Mouse (Mus musculus) MEL (cell line): ENCODE measurements around the gene Igfbp3.

ENCODE experiments used
- BHLHE40 ChIP-seq: IDR thresholded peaks from 2 replicates; pipeline ENCODE4 v1.6.1; 2012; ENCODE audit warnings: low read depth, mild to moderate bottlenecking, inconsistent platforms, low read length, improper control_type of control experiment, borderline replicate concordance
- CTCF ChIP-seq, 3 experiments: IDR thresholded peaks in 2 of 3; conservative IDR thresholded peaks in 1 of 3; 2 replicates each; pipeline ENCODE4 v1.5.1; 2011 to 2012; ENCODE audit warnings: low read length in 3 of 3, low read depth in 2 of 3, mild to moderate bottlenecking in 2 of 3, improper control_type of control experiment in 1 of 3, inconsistent platforms in 1 of 3, mixed read lengths in 1 of 3, moderate library complexity in 1 of 3; ENCODE audit not compliant: control insufficient read depth in 1 of 3, insufficient read depth in 1 of 3, poor library complexity in 1 of 3, severe bottlenecking in 1 of 3
- HCFC1 ChIP-seq: IDR thresholded peaks from 2 replicates; pipeline ENCODE4 v1.6.1; 2012; ENCODE audit warnings: low read depth, mild to moderate bottlenecking, inconsistent platforms, low read length, improper control_type of control experiment, moderate library complexity
- MAFK ChIP-seq: IDR thresholded peaks from 2 replicates; pipeline ENCODE4 v1.6.1; 2011; ENCODE audit warnings: low read depth, mild to moderate bottlenecking, low read length, improper control_type of control experiment, borderline replicate concordance
- MAZ ChIP-seq: IDR thresholded peaks from 2 replicates; pipeline ENCODE4 v1.6.1; 2012; ENCODE audit warnings: low read depth, mild to moderate bottlenecking, inconsistent platforms, low read length, improper control_type of control experiment
- MYB ChIP-seq: IDR thresholded peaks from 2 replicates; pipeline ENCODE4 v1.6.1; 2011; ENCODE audit warnings: mild to moderate bottlenecking, low read depth, low read length, improper control_type of control experiment
- POLR2A ChIP-seq, 2 experiments: IDR thresholded peaks; 2 replicates each; pipeline ENCODE4 v1.6.1; 2011 to 2012; ENCODE audit warnings: low read length in 2 of 2, mild to moderate bottlenecking in 2 of 2, control low read depth in 1 of 2, improper control_type of control experiment in 1 of 2, low read depth in 1 of 2, moderate library complexity in 1 of 2; ENCODE audit not compliant: control insufficient read depth in 1 of 2, insufficient read depth in 1 of 2, poor library complexity in 1 of 2
- POLR2AphosphoS5 ChIP-seq: IDR thresholded peaks from 2 replicates; pipeline ENCODE4 v1.6.1; 2012; ENCODE audit warnings: low read depth, borderline replicate concordance, mild to moderate bottlenecking, inconsistent platforms, low read length, moderate library complexity, mixed read lengths
- SIN3A ChIP-seq: IDR thresholded peaks from 2 replicates; pipeline ENCODE4 v1.6.1; 2012; ENCODE audit warnings: low read length, improper control_type of control experiment, inconsistent platforms
- UBTF ChIP-seq: IDR thresholded peaks from 2 replicates; pipeline ENCODE4 v1.6.1; 2012; ENCODE audit warnings: low read depth, mild to moderate bottlenecking, inconsistent platforms, low read length, improper control_type of control experiment, moderate library complexity, borderline replicate concordance; ENCODE audit not compliant: insufficient read depth
- ZC3H11A ChIP-seq: IDR thresholded peaks from 2 replicates; pipeline ENCODE4 v1.6.1; 2012; ENCODE audit warnings: low read depth, mild to moderate bottlenecking, inconsistent platforms, low read length, improper control_type of control experiment
- ZMIZ1 ChIP-seq: IDR thresholded peaks from 2 replicates; pipeline ENCODE4 v1.6.1; 2012; ENCODE audit warnings: low read depth, mild to moderate bottlenecking, inconsistent platforms, low read length, improper control_type of control experiment, moderate library complexity

DNA sequence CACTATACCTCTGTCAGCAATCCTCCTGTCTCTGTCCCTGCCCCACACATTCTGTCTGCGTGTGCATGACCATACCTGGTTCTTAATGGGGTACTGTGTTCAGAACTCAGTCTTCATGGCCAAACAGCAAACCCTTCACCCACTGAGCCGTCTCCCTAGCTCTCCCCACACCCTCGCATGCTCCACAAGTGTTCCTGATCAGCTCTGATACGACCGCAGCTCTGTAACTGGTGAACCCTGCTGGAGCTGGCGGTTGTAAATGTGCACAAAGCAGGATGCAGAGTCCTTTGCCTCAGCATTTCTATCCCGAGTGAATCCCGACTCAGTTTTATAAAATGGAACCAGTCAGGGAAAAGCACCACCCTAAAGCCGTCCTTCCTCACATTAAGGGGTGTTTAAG is 9.9 kb downstream of the Igfbp3 start:
- TF ChIP-seq HCFC1 (no peak), MAFK (no peak), ZMIZ1 (no peak), ZC3H11A (no peak), CTCF (IDR thresholded peaks at IDR 0.05 in 2 of 3, conservative IDR thresholded peaks at IDR 0.05 in 1 of 3; ENCODE audit: control insufficient read depth in 1 of 3, insufficient read depth in 1 of 3, low read depth in 2 of 3, low read length in 3 of 3, poor library complexity in 1 of 3, severe bottlenecking in 1 of 3) (no peak), SIN3A (no peak), MAZ (no peak), POLR2A (IDR thresholded peaks at IDR 0.05; ENCODE audit: control insufficient read depth in 1 of 2, insufficient read depth in 1 of 2, low read depth in 1 of 2, low read length in 2 of 2, poor library complexity in 1 of 2) (no peak), BHLHE40 (no peak), POLR2AphosphoS5 (no peak), UBTF (no peak), MYB (no peak)
